Mouse (Mus musculus): ENCODE measurements around the gene Herc1.

The Herc1 gene

GRCm38 (mm10) chr9:66488786-66489185, 138.5 kb downstream of the Herc1 start:
- no peak for DNase-seq (ENCODE audit: extremely low read depth, insufficient read length, low spot score)

DNA sequence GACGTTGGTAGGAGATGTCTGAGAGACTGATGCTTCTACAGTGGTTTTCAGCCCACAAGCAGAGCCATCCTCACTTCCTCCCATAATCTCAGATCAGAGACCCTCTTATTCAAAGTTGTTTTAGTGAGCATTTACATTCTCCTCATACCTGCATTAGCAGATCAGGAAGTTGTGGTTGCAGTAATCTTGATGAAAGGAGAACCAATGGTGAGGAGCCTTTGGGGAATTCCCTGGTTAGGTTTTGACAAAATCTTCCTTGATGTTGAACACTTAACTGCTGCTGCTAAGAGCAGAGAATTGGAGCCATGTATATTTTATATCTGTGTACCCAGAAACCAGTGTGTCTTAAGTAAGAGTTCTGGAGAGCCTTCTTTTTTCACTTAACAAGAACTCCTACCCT, 142.1 kb downstream of the Herc1 start:
- DNase-seq (ENCODE audit: extremely low read depth, insufficient read length, low spot score) = no peak

DNA sequence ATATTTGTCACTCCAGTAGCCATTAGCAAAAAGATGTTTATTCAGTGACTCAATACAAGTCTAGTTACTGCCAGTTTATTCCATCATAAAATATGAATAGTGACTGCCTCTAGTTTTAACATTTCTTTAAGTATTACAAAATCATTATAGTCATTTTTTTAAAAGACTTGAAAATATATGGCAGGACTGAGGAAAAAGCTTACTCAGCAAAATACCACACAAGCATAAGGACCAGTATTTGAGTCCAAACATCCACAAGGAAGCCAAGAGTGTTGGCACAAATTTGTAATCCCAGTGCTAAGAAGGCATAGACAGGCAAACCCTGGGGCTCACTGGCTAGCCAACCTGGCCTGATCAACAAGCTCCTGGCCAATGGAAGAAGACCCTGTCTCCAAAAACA, 143.7 kb downstream of the Herc1 start:
- no peak for DNase-seq (ENCODE audit: extremely low read depth, insufficient read length, low spot score)

DNA sequence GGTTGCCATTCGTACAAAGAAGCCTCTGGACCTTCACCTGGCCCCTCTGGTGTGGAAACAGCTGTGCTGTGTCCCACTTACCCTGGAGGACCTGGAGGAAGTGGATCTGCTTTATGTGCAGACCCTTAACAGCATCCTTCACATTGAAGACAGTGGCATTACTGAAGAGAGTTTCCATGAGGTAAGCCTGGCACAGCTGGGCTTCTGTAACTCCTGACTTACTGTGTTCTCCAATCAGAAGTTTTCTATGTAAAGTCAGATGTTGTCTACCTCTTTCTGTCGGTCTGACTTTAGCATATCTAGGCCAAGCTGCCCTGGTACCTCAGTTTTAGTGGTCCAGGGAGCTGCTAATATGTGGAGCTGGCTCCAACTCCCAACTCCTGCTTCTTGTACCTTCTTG, 151.0 kb downstream of the Herc1 start:
- no peak for DNase-seq (ENCODE audit: extremely low read depth, insufficient read length, low spot score)

DNA sequence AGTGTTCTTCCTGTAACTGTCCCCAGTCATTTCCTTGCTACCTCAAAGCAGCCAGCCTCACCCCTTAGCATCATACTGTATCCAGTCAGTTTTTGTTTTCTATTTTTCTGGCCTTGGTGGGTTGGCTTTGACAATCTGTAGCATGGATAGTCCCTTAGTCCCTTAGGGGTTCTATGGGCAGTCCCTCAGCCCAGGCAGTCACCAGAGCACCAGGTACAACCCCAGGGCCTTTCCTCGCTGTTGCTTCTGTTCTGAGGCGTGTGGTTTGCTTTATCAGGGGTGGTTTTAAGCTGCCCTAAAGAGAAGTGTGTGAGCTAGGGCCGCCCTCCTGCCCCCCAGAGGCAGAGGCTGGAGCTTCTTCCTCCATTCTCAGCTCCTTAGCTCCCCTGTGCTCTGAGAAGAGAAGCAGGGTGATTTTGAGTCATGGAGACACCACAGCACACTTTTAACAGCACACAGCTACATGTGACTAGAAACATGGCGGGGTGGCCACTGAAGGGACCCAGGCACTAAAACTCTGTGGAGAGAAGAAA, 153.7 kb downstream of the Herc1 start:
- DNase-seq (ENCODE audit: extremely low read depth, insufficient read length, low spot score) = no peak

DNA sequence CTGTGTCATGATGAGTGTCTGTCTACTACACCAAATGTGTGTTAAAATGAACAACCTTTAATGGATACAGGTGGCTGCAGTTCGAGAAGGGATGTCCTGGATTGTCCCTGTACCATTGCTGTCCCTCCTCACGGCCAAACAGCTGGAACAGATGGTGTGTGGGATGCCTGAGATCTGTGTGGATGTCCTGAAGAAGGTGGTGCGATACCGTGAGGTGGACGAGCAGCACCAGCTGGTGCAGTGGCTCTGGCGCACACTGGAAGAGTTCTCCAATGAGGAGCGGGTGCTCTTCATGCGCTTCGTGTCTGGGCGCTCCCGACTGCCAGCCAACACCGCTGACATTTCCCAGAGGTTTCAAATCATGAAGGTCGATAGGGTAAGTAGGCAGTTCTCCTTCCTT, 154.3 kb downstream of the Herc1 start:
- no peak for DNase-seq (ENCODE audit: extremely low read depth, insufficient read length, low spot score)

DNA sequence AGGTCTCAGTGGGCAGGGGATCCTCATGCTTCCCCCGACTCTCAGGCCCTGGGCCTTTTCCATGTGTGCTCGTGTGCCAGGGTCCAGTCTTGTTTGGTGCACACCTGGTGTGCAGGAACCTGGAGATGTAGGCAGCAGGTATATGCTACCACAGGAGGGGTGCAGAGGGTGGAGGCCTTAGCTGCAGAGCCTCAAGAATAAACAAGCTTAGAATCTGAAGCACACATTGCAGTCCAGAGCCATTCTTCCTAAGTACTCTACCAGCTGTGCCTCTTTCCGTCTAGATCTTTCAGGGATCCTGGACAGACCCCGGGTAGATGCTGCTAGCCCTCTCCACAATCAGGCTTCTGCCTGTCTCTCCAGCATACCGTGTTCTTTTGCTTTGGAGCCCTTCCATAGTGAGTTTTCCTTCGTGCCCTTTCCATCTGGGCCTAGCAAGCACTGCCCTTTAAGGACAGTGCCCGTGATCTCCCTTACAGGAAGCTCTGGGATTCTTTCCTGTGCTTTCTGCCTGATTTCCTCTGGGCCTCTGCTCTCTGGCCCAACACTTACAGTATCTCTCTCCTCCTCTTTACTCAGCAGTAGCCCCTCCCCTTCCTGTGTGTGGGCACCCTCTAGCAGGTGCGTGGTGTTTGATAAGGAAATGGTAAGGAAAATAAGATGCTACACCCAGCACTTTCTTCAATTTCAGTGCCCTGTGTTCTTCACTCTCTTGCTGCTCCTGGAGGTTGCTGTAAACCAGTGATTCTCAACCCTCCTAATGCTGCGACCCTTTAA, 155.1 kb downstream of the Herc1 start:
- no peak for DNase-seq (ENCODE audit: extremely low read depth, insufficient read length, low spot score)

- no peak for DNase-seq (ENCODE audit: extremely low read depth, insufficient read length, low spot score)
Measured at GRCm38 (mm10) chr9:66506011-66506410, 155.8 kb downstream of the Herc1 start.

DNA sequence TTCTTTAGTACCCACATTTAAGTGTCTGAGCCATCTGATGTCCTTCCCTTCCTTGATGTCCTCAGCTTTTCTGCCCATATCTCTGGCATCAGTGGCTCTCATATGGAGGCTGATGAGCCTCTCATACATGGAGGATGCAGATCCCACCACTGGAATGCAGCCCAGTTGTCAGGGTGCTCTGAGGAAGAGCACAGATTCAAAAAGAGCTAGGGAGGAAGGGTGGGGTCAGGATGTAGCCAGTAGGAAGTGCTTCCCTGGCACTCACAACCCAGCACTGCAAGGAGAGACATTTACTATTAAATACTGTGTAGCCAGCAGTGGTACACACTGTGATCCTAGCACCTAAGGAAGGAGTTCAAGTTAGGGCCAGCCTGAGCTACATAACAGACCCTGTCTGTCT, 156.2 kb downstream of the Herc1 start:
- no peak for DNase-seq (ENCODE audit: extremely low read depth, insufficient read length, low spot score)

DNA sequence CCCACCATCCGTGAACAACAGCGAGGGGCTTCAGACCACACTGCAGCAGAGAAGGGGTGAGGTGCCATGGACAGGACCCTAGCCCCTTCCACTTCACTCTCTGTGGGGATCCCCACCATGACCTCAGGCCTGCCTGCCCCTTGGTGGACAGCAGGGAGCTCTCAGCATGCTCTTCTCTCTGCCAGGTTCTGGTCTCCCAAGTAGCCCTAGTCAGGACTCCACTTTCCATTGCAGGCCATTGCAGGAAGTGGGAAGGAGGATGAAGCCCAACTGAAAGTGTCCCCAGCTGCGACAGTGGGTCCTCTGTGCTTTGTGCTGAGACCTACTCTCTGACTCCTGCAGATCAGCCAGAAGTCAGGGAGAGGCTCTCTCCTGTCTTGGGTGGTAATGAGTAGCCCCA, 157.4 kb downstream of the Herc1 start:
- no peak for DNase-seq (ENCODE audit: extremely low read depth, insufficient read length, low spot score)

GRCm38 (mm10) chr9:66508890-66509399, 158.7 kb downstream of the Herc1 start:
- no peak for DNase-seq (ENCODE audit: extremely low read depth, insufficient read length, low spot score)

- no peak for DNase-seq (ENCODE audit: extremely low read depth, insufficient read length, low spot score)
Measured at GRCm38 (mm10) chr9:66510351-66510841, 160.1 kb downstream of the Herc1 start.

- no peak for DNase-seq (ENCODE audit: extremely low read depth, insufficient read length, low spot score)
Measured at GRCm38 (mm10) chr9:66510944-66511343, 160.7 kb downstream of the Herc1 start.

GRCm38 (mm10) chr9:66511580-66512350, 161.5 kb downstream of the Herc1 start:
- peak; percentile 99 for DNase-seq (ENCODE audit: extremely low read depth, insufficient read length, low spot score)

- peak; percentile 78 for DNase-seq (ENCODE audit: extremely low read depth, insufficient read length, low spot score)
Measured at GRCm38 (mm10) chr9:66512351-66512671, 162.1 kb downstream of the Herc1 start.

GRCm38 (mm10) chr9:66513150-66513549, 162.9 kb downstream of the Herc1 start:
- peak; percentile 19 for DNase-seq (ENCODE audit: extremely low read depth, insufficient read length, low spot score)

GRCm38 (mm10) chr9:66513661-66514255, 163.5 kb downstream of the Herc1 start:
- DNase-seq (ENCODE audit: extremely low read depth, insufficient read length, low spot score) = no peak

GRCm38 (mm10) chr9:66514256-66514770, 164.1 kb downstream of the Herc1 start, which contains the start of gene Fbxl22:
TSS of gene Fbxl22 (minus strand) at chr9:66514593.
- no peak for DNase-seq (ENCODE audit: extremely low read depth, insufficient read length, low spot score)

- no peak for DNase-seq (ENCODE audit: extremely low read depth, insufficient read length, low spot score)
Measured at GRCm38 (mm10) chr9:66515115-66515514, 164.9 kb downstream of the Herc1 start.

DNA sequence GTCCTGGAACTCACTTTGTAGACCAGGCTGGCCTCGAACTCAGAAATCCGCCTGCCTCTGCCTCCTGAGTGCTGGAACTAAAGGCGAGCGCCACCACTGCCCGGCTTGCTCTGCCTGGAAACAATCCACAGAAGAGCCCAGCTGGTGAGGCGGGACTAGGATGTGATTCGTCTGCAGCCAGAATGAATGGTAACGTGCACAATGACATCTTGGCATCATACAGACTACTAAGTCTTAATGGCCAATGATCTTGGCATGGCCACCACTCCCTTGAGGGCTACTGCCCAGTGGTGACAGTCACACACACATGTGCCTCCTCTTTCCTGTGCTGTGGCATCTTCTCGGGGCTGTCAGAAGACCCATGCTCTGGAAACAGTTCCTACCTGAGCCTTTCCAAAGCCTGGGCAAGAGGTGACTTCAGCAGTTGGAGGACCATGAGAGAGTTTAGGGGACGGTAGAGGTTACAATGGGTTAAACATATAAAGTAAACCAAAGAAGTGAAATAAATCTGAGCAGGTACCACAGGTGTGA, 165.5 kb downstream of the Herc1 start:
- no peak for DNase-seq (ENCODE audit: extremely low read depth, insufficient read length, low spot score)
